Mouse (Mus musculus) cerebellum, postnatal 10 days (tissue): ENCODE measurements at regions not wholly inside any gene's neighbourhood (a gene's known extent, or its start where the extent isn't known, plus 50 kb on each side); places are given as distances from the start of the nearest gene placed in this dataset.
A peak's percentile ranks its signal among the peaks of the same experiment; 100 is the strongest.

Experiments used
- DNase-seq, 2 experiments: peaks; one replicate each; pipeline ENCODE4 v3.0.0; 2021; ENCODE audit warnings: mixed read lengths in 2 of 2

DNA sequence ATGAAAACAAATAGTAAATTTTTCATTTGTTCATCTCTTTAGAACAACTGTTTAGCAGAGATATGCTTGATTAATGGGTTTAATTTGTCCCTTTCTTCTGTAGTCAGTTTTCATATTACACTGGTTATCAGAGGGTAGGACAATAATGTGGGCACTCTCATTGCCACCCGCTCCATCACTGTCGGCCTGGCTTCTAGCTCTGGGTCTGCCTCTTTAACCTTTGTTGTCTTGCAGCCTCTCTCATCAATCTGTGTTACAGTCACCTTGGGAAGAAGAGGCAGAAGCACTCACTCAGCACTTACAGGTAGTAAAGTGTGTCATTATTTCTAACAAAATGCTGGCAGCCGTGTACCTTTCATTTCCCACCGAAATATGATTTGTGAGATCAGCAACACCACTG, 690.5 kb downstream of the Gbe1 start:
- DNase-seq = no peak

DNA sequence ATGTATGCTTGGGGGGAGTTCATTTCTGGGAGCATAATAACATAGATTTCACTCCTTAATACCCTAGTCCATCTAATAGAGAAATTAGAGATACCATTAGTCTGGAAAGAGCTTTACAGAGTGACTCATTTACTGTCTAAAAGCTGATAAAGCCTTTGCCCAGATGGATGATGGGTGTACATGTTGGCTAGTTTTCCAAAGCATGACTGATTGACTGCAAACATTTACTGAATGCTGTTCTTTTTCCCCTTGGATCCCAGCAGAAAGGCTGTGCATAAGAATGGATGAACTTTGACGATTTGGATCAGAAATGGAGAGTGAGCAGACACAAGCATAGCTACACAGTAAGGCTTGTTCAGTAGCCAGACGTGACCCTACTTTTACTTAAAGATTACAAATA, 729.6 kb downstream of the Gbe1 start:
- no peak for DNase-seq

DNA sequence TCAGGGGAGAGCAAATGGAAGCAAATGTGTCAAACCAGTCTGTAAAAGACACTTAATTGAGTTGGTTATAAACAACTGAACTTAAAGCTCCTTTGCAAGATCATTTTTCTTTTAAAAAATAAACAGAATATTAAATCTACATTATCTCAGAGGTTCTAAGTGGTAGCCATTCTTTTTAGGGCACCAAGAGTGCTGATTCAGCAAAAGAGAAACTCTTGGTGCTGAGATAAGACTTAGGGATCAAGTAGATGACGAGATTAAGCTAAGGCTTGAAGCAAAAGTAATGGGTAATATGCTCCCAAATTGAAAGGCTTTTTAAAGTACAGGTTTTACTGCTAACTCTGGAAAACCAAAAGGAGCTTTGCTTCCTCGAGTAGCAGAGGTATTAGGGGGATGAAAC, 740.5 kb downstream of the Gbe1 start:
- no peak for DNase-seq

DNA sequence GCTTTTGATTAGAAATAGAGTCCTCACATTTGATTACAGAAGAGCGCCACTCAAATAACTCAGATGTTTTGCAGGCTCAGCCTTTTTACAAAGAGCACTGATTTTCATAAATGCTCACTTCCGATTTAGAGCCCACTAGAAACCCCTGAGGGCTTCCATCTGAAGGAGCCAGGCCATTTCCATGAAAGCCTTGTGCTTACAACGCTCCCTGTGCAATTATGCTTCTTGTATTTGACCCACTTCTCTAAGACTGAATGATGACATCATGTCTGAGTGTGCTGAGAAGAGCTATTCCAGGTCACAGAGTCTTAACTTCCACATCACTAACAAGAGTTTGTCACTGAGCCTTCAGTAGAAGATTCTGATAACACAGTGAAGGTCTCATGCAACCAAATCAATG, 749.0 kb downstream of the Gbe1 start:
- DNase-seq = no peak

DNA sequence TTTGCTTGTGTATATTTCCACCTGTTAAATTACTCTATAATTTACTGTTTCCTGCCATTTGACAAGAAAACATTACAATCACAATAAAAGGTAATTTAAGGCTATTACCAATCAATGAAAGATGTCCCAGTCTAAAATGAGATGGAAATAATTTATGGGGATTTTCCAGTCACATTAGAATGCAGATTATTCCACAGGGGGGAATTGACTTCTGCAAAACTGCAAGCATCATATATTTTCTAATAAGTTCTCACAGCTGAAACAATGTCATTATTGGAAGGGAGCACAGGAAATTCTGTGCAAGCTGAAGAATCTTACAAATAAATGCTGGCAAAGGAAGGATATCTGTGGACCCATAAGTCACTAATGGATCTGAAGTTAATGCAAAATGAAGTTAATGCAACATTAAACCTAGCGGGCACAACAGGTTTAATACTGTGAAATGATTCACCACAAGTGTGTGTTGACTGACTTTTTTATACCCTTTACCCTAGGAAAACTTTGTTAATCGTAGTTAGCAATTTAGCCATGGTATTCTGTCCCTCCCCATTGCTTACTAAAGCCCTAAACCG, 749.7 kb downstream of the Gbe1 start:
- no peak for DNase-seq

DNA sequence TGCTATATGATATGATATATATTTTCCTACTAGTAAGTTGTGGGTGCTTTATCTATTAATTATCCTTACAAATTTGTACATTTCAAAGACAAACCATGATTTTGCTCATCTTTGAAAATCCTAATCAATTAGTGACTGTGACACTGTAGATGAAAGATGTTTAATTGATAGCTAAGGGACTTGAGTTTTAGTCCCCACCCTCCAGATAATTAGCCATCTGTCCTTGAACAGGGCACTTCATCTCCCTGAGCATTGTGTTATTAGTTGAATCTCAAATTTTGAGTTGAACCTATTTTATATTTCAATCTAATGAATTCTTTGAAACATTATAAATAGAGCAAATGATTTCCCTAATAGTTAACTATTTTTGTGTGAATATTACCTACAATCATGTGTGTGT, 756.4 kb downstream of the Gbe1 start:
- DNase-seq = no peak

DNA sequence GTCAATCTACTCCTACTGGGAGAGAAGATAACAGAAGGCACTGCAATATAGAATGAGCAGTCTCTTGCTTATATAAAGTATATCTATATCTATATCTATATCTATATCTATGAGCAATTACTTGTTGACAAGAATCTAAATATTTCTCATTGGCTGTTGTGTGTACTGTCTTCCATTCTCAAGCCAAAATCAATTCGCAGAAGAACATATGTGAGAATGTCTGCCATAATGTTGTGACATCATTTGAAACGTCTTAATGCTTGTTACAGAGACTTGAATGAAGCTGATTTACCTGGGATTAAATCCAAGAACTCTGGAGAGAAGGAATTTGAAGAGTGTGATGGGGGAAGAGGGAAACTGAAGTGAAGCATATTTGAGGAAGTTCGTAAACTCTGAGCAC, 789.1 kb downstream of the Gbe1 start:
- no peak for DNase-seq

DNA sequence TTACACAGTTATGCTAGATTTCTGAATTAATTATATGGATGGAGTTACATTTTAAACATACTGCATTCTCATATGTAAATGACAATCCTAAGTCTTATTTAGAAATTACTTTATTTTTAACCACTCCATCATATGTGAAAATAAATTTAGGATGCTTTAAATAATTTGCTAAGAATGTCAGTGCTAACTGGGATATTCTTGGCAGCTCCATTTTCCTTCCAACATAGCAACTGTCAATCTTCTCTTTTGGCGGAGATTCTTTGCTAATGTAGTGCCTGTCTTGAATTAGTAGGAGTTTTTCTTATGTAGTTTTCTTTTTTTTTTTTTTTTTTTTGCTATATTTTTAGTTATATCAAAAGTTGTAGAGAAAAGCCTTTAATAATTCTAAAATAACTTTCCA, 795.2 kb downstream of the Gbe1 start:
- no peak for DNase-seq

DNA sequence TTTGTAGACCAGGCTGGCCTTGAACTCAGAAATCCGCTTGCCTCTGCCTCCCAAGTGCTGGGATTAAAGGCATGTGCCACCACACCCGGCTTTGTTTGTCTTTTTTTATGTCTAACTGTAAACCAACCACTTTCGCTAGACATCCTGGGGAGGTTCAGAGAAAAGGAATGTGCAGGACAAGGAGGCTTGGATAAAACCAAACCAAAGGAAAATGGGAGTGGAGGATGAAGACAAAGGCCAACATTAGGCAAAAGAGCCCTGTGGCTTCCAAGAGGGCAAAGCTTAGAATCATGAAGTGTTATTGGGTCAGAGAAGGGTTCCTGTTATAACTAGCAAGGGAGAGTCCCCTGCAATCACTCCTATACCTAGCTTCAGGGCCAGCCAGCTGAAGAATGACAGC, 800.6 kb downstream of the Gbe1 start:
- DNase-seq = no peak

DNA sequence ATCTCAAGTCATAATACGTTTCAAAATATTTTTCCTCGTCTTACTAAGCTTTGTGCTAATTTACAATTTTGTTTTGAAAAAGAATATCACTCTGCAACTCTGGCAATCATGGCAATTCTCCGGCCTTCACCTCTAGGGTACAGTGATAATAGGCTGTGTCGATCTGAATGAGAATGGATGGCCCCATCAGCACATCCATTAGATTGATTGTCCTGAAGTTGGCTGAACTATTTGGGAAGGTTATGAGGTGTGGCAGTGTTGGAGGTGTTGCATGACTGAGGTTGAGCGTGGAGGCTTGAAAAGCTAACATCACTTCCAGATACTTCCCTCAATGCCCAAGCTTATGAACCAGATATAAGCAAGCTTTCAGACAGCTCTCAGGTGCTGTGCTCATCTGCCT, 807.0 kb downstream of the Gbe1 start:
- DNase-seq = no peak

DNA sequence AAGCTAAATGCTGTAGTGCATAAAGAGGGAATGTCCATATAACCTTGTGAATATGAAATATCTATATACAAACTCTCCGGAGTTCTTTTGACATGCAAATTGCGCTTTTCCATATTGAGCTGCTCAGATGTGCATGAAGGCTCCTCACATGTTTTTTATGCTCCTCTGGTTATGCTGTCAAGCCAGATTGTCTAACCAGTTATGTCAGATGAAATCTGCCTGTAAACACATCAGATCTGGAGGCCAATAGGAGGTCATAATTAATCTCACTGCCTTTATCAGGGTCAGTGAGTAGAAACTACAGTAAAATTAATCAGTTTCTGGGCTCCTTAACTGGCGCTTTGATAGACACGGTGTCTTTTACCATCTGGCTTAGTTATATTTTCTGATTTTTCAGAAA, 809.9 kb downstream of the Gbe1 start:
- peak; percentile 16 to 24 for DNase-seq

DNA sequence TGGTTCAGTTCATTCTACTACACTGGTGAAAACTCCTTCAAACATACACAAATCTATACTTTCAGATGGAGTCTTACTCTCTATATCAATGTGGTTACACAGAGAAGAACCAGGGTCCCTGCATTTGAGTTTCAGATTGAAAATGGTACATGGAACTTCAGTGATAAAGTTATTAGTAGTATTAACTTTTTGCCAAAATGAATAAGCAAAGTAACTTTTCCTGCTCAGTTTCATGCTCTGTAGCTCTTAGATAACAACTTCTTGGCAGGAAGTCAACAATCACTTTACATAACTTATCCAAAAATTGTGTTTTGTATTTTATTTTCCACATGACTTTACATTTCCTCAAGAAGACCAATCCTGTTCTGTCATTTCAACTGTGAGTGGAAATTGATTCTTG, 819.1 kb downstream of the Gbe1 start:
- DNase-seq = no peak

DNA sequence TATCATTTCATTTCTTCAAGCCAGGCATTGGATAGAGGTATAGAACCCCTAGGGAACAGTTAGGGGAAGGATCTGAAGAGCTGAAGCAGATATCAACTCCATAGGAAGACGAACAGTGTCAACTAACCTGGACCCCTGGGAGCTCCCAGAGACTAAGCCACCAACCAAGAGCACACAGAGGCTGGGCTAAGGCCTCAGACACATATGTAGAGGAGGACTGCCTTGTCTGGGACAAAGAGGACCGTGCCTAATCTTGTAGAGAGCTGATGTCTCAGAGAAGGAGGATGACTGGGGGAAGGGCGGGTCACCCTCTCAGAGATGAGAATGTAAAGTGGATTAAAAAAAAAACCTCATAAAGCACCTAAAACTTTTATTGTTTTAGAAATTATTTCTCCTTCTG, 824.9 kb downstream of the Gbe1 start:
- no peak for DNase-seq
